Mouse (Mus musculus) layer of hippocampus, adult 11-12 months (tissue): ENCODE measurements at regions not wholly inside any gene's neighbourhood (a gene's known extent, or its start where the extent isn't known, plus 50 kb on each side); places are given as distances from the start of the nearest gene placed in this dataset.
"Not testable (repeated sequence)": the region's sequence is repeated elsewhere in the genome, so short reads cannot be mapped to it uniquely, and the experiment has no call there.

Experiments used
- DNase-seq: peaks from one replicate; pipeline ENCODE4 v3.0.0; 2022; ENCODE audit warnings: low spot score

DNA sequence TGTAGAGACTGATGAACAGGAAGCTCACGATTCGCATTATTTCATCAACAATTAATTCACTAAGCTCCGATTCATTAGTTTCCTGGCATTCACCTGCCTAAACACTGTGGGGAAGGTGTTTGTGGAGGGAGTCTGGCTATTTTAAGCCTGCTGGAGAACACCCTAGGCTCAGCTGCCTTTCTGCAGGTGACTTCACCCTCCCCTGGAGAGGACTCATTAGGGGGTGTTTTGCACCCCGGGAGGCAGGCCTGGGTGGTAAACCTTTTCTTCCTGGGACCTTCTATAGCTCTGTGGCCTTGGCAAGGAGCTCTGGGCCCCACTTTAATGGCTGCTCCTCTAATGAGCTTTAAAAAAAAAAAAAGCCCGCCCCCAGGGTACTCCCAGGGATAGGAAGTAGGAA lies 55.4 kb upstream of the Bnc1 start:
- no peak for DNase-seq

DNA sequence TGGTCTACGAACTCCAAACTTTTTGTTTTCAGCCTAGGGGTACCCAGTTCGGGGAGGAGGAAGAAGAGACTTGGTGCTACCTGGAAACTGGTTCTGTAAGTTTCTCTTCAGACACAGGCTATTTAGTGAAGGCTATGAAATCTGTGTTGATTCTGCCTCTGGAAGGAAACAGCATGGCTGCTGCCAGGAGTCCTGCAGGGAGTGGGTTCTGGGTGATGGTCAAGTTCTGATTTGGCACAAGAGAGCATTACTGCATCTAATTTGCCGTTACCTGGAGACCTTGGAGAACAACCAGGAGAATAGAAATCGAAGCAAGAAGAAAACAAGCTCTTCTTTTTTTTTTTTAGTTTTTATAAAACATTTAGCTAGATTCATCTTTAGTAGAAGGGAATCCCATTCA lies 61.3 kb upstream of the Bnc1 start:
- DNase-seq, result no peak

GRCm38 (mm10) chr7:82056551-82057230 lies 64.6 kb upstream of the Bnc1 start:
- no peak for DNase-seq

DNA sequence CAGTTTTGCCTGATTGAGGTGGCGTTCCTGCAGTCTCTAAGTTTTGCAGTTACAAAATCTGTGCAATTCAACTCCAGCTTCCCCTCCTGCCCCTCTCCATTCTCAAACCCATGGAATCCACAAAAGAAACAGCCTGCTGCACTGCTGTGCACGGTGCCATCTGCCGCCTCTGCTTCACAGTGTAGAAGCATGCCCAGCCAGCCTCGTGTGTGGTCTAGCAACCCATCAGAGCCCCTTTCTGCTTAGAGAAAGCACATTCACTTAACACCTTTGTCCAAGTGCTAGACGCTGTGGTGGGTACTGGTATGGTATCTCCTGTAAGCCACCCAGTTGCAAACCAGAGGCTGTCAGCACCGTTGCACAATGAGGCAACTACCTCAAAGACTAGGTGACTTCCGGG lies 71.3 kb upstream of the Bnc1 start:
- no peak for DNase-seq

DNA sequence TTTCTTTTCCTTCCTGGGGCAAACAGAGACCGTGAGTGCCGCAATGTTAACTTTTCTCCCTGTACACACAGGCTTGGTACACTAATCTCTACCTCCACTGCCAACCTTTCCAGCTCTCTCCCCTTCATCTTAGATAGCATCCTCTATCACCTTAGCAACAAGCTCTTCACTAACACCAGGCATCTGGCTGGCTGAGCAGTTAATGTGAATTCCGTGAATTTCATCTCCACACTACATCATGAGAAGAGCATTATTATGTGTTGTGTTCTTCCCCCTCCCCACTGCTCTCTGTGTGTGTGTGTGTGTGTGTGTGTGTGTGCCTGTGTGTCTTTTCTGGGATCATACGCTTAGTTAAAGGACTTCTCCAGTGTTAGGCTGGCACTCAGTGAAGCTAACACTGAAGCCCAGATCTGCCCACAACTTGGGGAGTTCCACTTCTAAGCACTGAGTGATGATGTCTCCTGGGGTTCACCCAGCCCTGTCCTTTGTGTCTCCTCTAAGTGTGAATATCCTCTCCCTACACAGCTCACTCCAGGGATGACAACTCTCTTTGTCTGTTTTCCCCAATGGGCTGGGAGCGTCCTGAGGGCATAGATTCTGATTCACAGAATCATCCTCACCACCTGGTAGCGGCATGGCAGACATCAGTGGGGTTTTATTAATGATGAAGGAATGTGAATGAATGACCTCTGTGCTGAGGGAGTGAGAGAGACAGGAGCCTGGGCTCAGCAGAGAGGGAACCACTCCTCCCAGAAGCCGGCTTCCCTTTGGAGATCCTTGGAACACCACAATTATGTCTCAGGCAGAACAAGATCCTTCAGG lies 77.7 kb upstream of the Bnc1 start:
- no peak for DNase-seq

- DNase-seq, result no peak
These were observed 79.0 kb upstream of the Bnc1 start for GRCm38 (mm10) chr7:82070946-82071727.

GRCm38 (mm10) chr7:82075359-82075758 lies 83.3 kb upstream of the Bnc1 start:
- no peak for DNase-seq

DNA sequence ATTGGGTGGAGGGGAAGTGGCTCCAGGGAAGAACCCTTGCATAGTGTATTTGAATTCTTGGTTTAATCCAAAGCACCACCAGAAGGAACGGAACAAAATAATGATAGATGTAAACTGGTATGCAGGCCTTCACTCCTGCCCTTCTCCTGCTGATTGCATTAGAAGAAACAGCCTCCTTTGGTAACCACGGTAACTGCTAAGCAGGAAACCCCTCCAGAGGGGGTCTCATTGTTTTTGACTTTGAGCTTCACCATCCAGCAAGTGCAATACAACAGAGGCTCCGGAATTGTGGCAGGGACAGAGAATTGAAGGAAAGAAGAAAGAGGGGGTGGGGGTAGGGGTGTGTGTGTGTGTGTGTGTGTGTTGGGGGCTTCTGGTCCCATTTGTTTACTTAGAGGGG lies 89.8 kb upstream of the Bnc1 start:
- no peak for DNase-seq

DNA sequence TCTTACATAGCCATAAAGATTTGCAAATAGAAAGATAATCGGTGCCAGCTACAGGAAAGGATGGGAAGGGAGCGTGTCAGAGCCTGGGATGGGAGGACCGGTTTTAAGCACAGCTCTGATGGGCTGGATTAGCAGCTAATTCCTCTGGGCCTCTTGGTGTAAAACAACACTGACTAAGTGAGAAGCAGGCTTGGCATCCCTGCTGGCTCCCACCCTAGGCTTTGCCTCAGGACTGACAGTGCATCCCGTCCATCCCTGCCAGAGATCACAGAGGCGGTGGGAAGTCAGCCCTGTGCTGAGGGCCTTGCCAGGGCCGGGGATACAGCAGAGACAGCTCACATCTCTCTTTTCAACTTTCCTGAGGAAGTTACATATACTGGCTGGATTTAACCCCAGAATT lies 90.8 kb upstream of the Sh3gl3 start:
- no peak for DNase-seq

DNA sequence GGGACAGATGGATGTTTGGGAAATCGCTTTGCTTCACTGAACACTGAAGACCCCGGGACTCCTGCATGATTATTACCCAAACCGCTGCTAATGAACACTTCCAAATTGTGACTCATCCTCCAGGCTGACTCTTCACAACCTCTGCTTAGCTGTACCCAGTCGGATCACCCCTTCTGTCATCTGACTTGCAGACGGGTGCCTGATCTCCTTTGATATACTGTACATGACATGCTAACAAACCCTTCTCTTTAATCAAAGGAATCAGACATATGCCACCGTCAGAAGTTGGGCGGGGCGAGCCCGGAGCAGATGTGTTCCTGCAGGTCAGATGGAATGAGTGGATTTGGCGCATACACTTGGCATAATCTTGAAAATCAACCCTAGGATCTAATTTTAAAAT lies 89.2 kb upstream of the Sh3gl3 start:
- peak; percentile 9 for DNase-seq

- DNase-seq, result no peak
These were observed 88.4 kb upstream of the Sh3gl3 start for GRCm38 (mm10) chr7:82085205-82085604.

GRCm38 (mm10) chr7:82098136-82098535 lies 75.5 kb upstream of the Sh3gl3 start:
- no peak for DNase-seq

- no peak for DNase-seq
These were observed 72.3 kb upstream of the Sh3gl3 start for GRCm38 (mm10) chr7:82101314-82101713.

DNA sequence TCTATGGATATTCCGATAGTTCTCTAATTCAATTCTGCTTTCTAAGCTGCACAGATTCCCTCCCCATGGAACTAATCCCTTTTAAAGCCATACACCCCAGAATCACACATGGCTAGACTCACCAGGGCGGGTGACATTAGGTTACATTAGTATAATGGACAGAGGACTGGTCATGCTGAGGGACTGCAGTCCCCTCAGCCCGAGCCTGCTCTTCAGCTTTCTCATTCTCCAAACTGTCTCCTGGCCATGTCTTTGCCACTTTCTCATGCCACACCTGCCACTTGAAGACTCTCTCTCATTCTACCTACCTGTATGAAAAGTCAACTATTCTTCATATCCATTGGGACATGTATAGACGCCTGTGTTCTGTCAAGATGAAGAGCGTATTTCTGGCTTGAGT lies 68.0 kb upstream of the Sh3gl3 start:
- no peak for DNase-seq

- not testable (repeated sequence) for DNase-seq
These were observed 64.5 kb upstream of the Sh3gl3 start for GRCm38 (mm10) chr7:82109141-82109540.

DNA sequence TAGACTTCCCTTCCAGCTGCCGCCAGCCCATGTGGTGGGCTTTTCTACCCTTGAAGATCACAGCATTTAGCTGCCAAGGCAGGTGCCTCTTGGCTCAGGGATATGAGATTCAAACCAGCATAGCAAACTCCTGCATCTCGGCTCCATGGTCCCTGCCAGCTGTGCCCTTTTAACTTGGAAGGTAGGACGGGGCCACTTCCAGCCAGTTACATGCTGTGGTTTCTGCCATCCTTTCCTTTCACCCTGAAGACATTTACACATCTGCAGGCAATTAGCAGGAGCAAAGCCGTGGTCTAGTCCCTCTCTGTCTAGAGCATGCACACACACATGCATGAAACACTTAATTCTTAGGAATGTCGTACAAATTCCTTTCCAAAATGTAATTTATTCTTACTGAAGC lies 64.1 kb upstream of the Sh3gl3 start:
- DNase-seq, result no peak

- DNase-seq, result no peak
These were observed 63.7 kb upstream of the Sh3gl3 start for GRCm38 (mm10) chr7:82109977-82110376.

DNA sequence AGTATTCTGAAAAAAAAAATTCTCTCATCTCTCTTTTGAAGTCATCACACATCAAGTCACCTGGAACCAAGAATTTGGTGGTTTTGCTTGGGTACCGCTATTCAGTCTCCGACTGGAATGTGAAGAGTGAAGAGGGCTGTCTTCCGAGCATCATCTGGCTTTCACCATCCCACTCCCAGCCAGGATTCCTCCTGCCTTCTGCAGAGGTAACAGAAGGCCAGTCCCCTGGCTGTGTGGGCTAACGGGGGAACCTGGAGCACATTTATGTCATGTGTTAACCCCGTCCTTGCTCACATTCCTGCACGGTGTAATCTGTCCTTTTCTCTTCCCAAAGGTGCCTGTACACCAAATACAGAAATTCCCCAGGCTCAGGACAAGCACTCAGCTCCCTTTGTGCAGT lies 61.6 kb upstream of the Sh3gl3 start:
- no peak for DNase-seq

GRCm38 (mm10) chr7:82115646-82116045 lies 58.0 kb upstream of the Sh3gl3 start:
- DNase-seq, result no peak

- peak; percentile 92 for DNase-seq
These were observed 54.4 kb upstream of the Sh3gl3 start for GRCm38 (mm10) chr7:82119266-82119665.

DNA sequence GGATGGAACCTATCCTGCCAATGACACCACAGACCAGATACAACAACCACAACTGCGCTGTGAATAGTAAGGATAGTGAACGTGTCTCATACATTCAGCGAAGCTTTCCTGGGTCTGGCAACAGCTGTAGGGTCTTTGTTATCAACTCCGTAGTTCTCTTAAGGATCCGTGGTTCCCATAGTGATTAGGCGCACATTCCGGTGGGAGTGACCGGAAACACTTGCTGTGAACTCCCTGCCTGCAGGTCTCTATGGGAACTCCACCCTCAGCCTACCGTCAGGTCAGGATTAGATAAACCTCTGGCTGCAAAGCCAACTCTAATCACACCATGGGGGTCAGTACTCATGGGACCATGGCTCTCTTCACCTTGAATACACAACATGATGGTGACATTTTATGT lies 53.8 kb upstream of the Sh3gl3 start:
- no peak for DNase-seq

- peak; percentile 77 for DNase-seq
These were observed 51.9 kb upstream of the Sh3gl3 start for GRCm38 (mm10) chr7:82121746-82122145.
